Mouse (Mus musculus): ENCODE data around the gene Egfl8. TPM values are rescaled to one million over a fixed set of nuclear protein-coding genes. Genes with fewer than 3 reads are reported as not detected.

The Egfl8 gene
- polyA plus RNA-seq, 1 experiment = 7.2 TPM

DNA sequence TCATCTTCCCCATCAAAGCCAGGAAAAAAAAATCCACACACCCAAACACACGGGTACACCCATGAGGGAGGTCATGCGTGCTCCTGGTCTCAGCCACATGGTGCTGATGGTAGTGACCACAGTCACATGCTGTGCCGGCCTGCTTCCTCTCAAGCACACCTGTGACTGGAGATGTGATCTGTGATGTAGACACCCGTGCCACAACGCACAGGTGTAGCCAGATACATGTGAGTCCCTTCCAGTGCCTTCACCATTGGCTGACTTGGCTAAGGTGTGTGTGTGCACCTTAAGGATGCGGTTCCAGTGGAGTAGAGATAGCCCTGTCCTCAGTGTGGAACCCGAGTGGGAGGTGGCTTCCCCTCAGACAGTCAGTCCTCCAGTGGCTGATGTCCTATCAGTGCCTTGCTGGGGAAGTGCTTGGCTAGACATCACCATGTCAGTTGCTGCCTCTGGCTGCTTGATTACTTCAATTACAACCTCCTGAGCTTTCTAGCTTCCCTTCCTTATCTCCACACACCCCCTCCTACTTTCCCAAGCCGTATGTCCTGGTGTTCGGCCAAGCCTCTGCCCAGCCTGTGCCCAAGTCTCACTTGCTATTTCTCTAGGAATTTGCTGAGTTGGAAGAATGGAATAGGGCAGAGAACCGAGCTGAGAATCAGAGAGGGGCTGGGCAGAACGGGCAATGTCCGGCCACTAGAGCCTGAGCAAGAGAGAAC is 43.6 kb upstream of the Egfl8 start:
- WGBS = 43% methylated on average over 12 of the region's 12 CpGs
- no peak overlapping the region for H3K4me3 ChIP-seq (replicated peaks; ENCODE audit: control insufficient read depth, low read depth, low read length)
- H3K4me1 ChIP-seq (ENCODE audit: control insufficient read depth, insufficient read depth, low read length) = no peaks in the 10 kb centered on the region
- TF ChIP-seq CTCF (IDR thresholded peaks at IDR 0.05; ENCODE audit: control insufficient read depth, insufficient read depth, low read length) (no peak), POLR2A (IDR thresholded peaks at IDR 0.05; ENCODE audit: borderline replicate concordance, control insufficient read depth, low read depth, low read length) (no peak)
- H3K27ac ChIP-seq (ENCODE audit: control insufficient read depth, insufficient read depth, low read depth, low read length, poor library complexity) = no peak overlapping the region

DNA sequence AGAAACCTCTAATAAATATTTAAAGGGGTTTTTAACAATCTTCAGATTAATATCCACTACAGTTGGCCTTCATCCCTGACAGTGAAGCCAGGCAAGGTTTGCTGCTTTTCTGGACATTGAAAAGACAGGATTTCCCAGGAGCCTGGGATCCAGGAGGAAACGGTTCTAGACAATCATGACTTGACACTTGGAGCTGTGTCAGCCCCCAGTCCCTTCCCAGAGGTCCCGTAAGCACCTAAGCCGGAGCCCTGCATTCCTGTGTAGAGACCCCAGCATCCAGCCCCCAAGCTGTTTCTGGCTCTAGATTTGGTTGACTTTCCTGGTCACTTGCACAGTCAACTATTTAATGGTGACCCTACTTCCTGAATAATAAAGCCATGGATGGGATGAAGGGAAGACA is 42.8 kb upstream of the Egfl8 start:
- no peak for TF ChIP-seq POLR2A (IDR thresholded peaks at IDR 0.05; ENCODE audit: borderline replicate concordance, control insufficient read depth, low read depth, low read length)
- TF ChIP-seq CTCF (IDR thresholded peaks at IDR 0.05; ENCODE audit: control insufficient read depth, insufficient read depth, low read length) = no peak
- Histone ChIP-seq H3K4me3 (replicated peaks; ENCODE audit: control insufficient read depth, low read depth, low read length) (no peak overlapping the region), H3K27ac (ENCODE audit: control insufficient read depth, insufficient read depth, low read depth, low read length, poor library complexity) (no peak overlapping the region), H3K4me1 (ENCODE audit: control insufficient read depth, insufficient read depth, low read length) (no peaks in the 10 kb centered on the region)
- WGBS = 86% methylated on average over 3 of the region's 3 CpGs

DNA sequence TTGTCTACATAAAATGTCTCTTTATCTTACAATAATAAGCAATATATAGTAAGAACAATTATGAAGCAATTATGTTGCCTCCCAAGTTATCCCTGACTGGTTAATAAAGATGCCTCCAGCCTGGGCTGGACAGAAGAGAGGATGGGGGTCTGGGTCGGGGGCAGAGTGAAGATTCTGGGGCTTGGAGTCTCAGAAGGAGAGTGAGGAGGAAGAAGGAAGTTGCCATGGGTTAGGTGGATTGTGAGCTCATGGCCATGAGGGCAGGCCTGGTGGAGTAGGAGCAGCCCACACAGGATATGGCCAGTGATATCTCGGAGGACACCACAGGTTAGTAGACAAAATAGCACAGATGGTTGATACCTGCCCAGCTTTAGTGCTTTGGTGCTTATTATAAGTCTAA is 42.4 kb upstream of the Egfl8 start:
- no peak for TF ChIP-seq CTCF (IDR thresholded peaks at IDR 0.05; ENCODE audit: control insufficient read depth, insufficient read depth, low read length)
- no peak for TF ChIP-seq POLR2A (IDR thresholded peaks at IDR 0.05; ENCODE audit: borderline replicate concordance, control insufficient read depth, low read depth, low read length)
- Histone ChIP-seq H3K4me3 (replicated peaks; ENCODE audit: control insufficient read depth, low read depth, low read length) (no peak overlapping the region), H3K27ac (ENCODE audit: control insufficient read depth, insufficient read depth, low read depth, low read length, poor library complexity) (no peak overlapping the region), H3K4me1 (ENCODE audit: control insufficient read depth, insufficient read depth, low read length) (no peaks in the 10 kb centered on the region)
- 29% methylated on average over 2 of the region's 2 CpGs for WGBS

DNA sequence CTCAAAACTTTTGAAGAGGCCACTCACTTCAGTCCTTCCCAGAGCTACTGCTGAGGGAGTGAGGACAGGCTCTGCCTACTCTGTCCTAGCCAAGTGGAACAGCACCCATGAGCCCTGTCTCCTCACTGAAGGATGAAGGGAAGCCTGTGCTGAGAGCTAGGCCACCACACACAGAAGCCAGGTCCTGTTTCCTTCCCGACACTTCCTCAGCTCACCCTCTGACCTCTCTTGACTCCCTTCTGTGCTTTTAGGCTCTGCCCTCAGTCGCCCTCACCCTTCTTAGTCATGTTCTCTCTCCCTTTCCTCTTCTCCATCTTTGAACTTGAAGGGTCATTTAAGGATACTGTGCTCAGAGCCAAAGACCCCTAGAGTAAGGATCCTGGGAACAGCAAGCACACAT is 41.5 kb upstream of the Egfl8 start:
- Histone ChIP-seq H3K4me1 (ENCODE audit: control insufficient read depth, insufficient read depth, low read length) (no peaks in the 10 kb centered on the region), H3K27ac (ENCODE audit: control insufficient read depth, insufficient read depth, low read depth, low read length, poor library complexity) (no peak overlapping the region), H3K4me3 (replicated peaks; ENCODE audit: control insufficient read depth, low read depth, low read length) (no peak overlapping the region)
- WGBS = 11% methylated on average over 2 of the region's 2 CpGs
- TF ChIP-seq CTCF (IDR thresholded peaks at IDR 0.05; ENCODE audit: control insufficient read depth, insufficient read depth, low read length) (no peak), POLR2A (IDR thresholded peaks at IDR 0.05; ENCODE audit: borderline replicate concordance, control insufficient read depth, low read depth, low read length) (no peak)

DNA sequence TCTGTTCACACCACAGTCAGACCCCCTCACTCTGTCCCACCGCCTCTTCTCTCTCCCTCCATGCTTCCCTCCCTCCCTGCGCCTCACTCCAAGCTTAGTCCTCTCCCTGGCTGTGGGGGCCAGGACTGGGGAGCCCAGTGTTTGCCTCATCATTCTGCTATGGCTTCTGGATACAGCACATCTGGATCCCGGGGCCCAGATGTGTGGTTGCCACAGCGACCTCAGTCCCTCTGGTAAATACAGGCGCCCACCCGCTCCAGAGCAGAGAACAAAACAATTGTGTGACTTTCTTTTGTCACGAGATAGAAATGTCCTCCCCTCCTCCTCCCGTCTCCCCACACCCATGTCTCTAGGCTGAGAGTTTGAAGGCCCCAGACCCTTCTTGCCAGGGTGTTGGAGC is 40.9 kb upstream of the Egfl8 start:
- Histone ChIP-seq H3K4me1 (ENCODE audit: control insufficient read depth, insufficient read depth, low read length) (no peaks in the 10 kb centered on the region), H3K27ac (ENCODE audit: control insufficient read depth, insufficient read depth, low read depth, low read length, poor library complexity) (no peak overlapping the region), H3K4me3 (replicated peaks; ENCODE audit: control insufficient read depth, low read depth, low read length) (no peak overlapping the region)
- no peak for TF ChIP-seq CTCF (IDR thresholded peaks at IDR 0.05; ENCODE audit: control insufficient read depth, insufficient read depth, low read length)
- TF ChIP-seq POLR2A (IDR thresholded peaks at IDR 0.05; ENCODE audit: borderline replicate concordance, control insufficient read depth, low read depth, low read length) = no peak
- 73% methylated on average over 8 of the region's 8 CpGs for WGBS

DNA sequence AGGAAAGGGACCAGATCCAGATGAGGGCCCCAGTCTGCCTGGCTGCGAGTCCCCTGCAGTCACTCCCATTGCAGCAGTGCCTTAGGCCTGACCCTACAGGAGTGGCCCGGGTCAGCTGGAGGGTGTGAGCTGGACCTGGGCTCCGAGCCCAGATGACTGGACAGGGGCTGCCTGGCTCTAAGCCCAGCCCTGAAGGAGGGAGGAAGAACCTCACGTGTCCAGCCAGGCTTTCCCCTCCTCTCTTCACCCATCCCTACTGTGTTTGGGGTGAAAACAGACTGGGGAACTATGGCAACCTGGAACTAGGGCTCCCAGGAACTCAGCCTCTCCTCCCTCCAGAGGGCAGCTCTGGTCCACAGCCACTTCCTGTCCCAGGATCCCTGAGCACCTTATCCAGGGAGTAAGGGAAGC is 39.8 kb upstream of the Egfl8 start:
- Histone ChIP-seq H3K4me1 (ENCODE audit: control insufficient read depth, insufficient read depth, low read length) (no peaks in the 10 kb centered on the region), H3K27ac (ENCODE audit: control insufficient read depth, insufficient read depth, low read depth, low read length, poor library complexity) (no peak overlapping the region), H3K4me3 (replicated peaks; ENCODE audit: control insufficient read depth, low read depth, low read length) (no peak overlapping the region)
- TF ChIP-seq CTCF (IDR thresholded peaks at IDR 0.05; ENCODE audit: control insufficient read depth, insufficient read depth, low read length) (no peak), POLR2A (IDR thresholded peaks at IDR 0.05; ENCODE audit: borderline replicate concordance, control insufficient read depth, low read depth, low read length) (no peak)
- 66% methylated on average over 4 of the region's 4 CpGs for WGBS

DNA sequence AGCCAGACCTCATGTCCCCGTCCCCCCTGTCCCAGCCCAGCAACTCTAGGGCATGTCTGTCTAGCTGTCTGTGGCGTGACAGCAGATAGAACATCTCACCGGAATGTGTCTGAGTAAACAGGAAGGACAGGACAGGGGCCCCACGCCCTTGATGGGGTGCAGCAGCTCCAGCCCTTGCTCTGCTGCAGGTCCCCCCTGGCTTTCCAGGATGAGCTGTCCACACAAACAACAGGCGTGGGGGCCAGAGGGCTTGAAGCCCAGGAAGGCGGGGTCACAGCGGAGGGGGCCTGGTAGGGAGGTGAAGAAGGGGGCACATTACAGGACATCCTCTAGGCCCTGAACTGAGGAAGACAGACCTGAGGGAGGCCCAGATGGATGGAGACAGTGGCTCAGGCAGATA is 39.4 kb upstream of the Egfl8 start:
- WGBS = 80% methylated on average over 7 of the region's 7 CpGs
- Histone ChIP-seq H3K27ac (ENCODE audit: control insufficient read depth, insufficient read depth, low read depth, low read length, poor library complexity) (no peak overlapping the region), H3K4me1 (ENCODE audit: control insufficient read depth, insufficient read depth, low read length) (no peaks in the 10 kb centered on the region), H3K4me3 (replicated peaks; ENCODE audit: control insufficient read depth, low read depth, low read length) (no peak overlapping the region)
- TF ChIP-seq CTCF (IDR thresholded peaks at IDR 0.05; ENCODE audit: control insufficient read depth, insufficient read depth, low read length) (no peak), POLR2A (IDR thresholded peaks at IDR 0.05; ENCODE audit: borderline replicate concordance, control insufficient read depth, low read depth, low read length) (no peak)

DNA sequence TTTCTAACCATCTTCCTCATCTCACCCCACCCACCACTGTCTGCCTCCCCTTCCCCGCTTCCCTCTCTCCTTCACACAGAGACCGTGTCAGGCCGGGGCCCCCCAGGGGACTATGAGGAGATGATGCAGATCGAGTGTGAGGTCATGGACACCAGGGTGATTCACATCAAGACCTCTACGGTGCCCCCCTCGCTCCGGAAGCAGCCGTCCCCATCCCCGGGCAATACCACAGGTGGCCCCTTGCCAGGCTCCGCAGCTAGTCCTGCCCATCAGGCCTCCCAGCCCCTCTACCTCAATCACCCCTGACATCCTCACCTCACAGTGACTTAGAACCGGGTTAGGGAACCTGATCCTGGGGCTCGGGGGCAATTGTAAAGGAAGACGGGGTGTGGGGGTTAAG is 38.6 kb upstream of the Egfl8 start:
- no peak overlapping the region for H3K27ac ChIP-seq (ENCODE audit: control insufficient read depth, insufficient read depth, low read depth, low read length, poor library complexity)
- H3K4me3 ChIP-seq (replicated peaks; ENCODE audit: control insufficient read depth, low read depth, low read length) = no peak overlapping the region
- no peak for TF ChIP-seq CTCF (IDR thresholded peaks at IDR 0.05; ENCODE audit: control insufficient read depth, insufficient read depth, low read length)
- TF ChIP-seq POLR2A (IDR thresholded peaks at IDR 0.05; ENCODE audit: borderline replicate concordance, control insufficient read depth, low read depth, low read length) = no peak; the same call in 1 of the 2 replicates
- H3K4me1 ChIP-seq (ENCODE audit: control insufficient read depth, insufficient read depth, low read length) = no peaks in the 10 kb centered on the region; the same call in 1 of the 2 replicates
- 88% methylated on average over 13 of the region's 13 CpGs for WGBS

All from bone marrow, adult 2 months (tissue).